Mouse (Mus musculus) left cerebral cortex, postnatal 4 days (tissue): ENCODE measurements at regions not wholly inside any gene's neighbourhood (a gene's known extent, or its start where the extent isn't known, plus 50 kb on each side); places are given as distances from the start of the nearest gene placed in this dataset.

Experiments used
- DNase-seq: peaks from one replicate; pipeline ENCODE4 v3.0.0-alpha.2; 2022
- intact Hi-C: fragments of 180-260 bp; cut with DNase I; formaldehyde crosslinking; loops from one replicate; pipeline ENCODE4 v1.15.1; 2025

DNA sequence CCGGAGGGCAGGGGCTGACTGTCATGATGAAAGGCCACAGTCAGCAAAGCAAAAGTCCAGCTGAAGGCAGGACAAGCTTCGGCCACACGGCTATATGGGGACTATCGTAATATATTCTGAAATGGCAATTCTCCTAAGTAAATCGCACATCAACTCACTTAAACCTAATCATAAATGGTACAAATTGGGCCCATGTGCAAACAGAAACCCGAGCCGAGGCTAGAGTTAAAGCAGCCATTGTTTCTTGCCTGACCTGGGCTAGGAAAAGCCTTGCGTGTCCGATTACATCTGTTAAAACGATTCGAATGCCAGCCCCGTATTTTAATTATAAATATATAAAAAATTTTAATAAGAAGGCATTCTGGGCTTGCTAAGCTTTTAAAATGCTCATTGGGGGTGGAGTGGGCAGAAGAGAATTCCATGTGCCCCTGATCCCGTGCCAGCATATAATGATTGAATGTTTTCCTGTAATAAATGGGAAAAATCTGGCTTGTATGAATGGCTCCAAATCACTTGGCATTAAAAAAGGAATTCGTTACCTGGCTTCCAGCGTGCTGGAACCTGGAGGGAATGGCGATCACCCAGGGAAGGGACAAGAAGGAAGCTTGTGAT is 552.7 kb upstream of the Mgmt start:
- DNase-seq = no peak
- intact Hi-C loops = no loop called here

DNA sequence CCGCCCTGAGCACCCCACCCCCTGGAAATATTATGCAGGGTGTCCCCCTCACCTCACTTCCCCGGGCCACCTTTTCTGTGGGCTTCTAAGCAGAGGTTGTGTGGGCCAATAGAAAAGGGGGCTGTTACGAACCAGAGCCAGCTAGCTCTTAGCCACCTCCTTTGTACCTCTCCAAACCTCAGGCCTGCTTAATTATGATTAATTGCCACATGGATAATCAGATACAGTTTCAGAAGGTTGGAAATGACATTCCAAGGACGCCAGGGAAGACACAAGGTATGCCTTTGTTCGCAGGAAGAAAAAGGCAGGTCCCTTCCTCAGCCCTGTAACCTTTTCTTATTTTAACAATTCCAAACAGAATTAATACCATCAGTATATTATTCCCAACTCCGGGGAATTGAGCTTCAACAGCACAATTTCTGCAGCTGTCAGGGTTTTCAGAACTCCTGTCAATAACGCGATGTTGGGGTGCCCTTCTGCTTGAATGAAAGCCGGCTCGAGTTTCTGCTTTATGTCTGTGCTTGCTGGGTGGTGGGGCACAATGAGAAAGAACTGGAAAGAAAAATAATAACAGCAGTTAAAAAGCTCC is 552.1 kb upstream of the Mgmt start:
- intact Hi-C loops = no loop called here

DNA sequence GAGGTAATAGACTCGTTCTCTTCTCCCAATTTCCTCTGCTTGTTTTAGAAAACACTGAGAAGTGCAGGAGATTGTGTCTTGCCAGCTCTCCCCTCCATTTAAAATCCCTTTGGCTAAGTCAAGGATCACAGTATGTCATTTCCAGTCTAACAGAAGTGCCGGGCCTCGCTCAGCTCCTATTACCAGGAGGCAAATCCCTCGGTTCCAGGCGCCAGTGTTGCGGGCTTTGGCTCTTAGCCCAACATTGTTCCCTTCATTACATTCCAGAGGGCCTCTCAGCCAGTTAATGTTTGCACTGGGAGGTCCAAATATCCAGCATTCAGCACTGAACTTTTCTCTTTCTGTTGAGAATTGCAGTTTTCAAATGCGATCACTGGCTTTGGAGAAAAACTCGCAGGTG is 551.6 kb upstream of the Mgmt start:
- DNase-seq = peak; percentile 55
- intact Hi-C loops = no loop called here

More for the DNA sequence above, 552.1 kb upstream of the Mgmt start:
- DNase-seq = no peak

DNA sequence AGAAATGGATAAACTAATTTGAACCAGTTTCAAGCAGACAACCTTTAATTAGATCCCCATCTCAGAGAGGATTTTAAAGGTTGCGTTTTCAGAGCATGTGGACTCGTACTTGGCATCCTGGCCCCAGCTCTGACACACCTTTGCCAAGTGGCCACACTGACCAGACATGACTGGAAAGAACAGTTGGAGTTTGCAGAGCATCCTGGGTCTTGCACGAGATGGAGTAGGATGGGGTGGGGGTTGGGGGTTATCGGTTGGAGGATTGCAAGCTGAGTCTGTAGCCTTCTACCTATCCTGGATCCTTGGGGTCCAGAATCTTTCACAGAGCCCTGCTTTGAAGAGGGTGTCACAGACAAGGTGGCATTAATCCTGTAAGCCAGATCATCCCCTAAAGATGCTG is 550.9 kb upstream of the Mgmt start:
- DNase-seq = no peak
- intact Hi-C loops = no loop called here

DNA sequence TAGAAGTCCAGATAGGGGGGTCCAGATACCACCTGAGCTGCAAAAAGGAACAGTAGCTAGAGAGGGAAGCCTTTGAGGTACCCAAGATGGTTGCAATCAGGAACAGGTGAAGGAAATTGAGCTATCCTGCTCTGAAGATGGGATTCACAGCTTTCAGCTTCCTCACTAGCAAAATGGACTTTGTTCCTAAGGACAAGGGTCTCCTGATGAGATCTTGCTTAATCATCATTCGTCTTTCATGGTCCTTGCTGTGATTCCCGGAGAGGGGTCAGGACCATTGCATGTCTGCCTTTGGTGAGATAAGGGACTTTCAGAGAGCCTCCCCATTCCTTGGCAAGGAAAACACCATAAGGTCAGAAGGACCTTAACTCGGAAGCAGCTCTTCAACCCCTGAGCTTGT is 549.4 kb upstream of the Mgmt start:
- no peak for DNase-seq

DNA sequence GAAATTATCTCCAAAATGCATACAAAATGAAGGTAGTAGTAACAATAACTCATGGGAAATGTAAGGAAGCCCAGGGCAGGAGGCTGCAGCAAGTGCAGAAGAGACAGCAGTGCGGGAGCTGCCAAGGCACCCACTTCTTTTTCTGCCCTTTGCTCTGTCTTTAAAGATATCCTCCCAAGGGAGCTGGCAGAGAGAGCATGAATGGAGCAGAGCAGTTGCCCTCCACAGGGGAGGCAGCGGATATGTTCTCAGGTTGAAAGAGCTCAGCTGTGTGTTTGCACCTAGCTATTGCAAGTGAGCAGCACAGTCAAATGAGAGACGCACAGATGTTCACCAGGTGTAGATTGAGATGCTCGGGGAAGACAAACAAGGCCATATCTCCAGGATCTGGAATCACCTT is 547.9 kb upstream of the Mgmt start:
- intact Hi-C loops = no loop called here
- DNase-seq = no peak

More for the DNA sequence above, 549.4 kb upstream of the Mgmt start:
- intact Hi-C loops = no loop called here

DNA sequence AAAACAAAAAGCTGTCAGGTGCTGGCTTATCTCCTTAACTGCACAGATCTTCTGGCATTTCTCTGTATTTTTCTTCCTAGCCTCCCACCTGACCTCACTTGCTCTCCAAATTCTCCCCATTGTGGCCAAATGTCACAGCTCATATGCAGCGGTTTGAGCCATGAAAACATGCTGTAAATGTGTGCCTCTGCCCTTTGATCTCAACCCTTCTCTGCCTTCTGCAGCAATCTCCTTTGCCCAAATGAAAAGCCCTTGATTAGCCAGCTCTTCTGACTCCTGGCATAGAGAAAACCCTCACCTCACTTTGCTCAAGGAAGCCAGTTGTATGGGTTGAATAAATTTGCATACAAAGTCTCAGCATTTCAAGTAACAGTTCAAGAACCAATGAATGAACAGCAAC is 546.1 kb upstream of the Mgmt start:
- no peak for DNase-seq
- intact Hi-C loops = no loop called here

DNA sequence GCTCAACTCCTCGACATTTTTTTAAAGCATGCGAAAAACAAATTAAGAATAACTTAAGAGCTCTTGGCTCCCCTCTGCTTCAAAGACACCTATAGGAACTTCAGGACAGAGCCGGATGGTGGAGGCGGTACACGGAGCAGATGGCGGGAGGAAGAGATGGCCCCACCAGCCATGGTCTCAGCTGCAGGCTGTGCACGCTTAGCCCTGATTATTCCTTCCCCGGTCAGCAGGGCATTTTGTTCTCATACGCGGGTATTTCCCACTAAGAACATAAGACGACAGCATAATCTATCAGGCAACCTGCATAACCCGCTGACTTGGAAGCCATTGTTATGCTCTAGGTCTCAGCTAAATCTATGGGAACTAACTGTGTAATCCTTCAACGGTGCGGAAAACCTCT is 544.8 kb upstream of the Mgmt start:
- intact Hi-C loops = no loop called here
- no peak for DNase-seq

DNA sequence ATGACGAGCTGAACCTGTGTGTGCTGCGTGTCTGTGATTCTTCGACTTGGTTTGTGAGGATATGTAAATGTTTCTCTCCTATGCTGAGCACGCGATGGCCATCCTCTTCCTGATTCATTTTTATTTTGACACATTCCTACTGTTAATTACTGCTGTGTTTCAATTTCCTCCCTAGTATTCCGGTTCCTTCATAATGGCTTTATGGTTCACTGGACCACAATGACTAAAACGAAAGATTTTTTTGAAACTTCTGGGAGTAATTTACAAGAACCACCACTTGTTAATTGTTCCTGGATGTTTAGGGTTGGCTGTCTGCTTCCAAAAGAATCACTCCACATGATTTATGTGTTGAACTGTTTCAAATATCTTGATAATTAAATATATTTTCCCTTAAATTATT is 537.4 kb upstream of the Mgmt start:
- DNase-seq = no peak
- intact Hi-C loops = no loop called here

DNA sequence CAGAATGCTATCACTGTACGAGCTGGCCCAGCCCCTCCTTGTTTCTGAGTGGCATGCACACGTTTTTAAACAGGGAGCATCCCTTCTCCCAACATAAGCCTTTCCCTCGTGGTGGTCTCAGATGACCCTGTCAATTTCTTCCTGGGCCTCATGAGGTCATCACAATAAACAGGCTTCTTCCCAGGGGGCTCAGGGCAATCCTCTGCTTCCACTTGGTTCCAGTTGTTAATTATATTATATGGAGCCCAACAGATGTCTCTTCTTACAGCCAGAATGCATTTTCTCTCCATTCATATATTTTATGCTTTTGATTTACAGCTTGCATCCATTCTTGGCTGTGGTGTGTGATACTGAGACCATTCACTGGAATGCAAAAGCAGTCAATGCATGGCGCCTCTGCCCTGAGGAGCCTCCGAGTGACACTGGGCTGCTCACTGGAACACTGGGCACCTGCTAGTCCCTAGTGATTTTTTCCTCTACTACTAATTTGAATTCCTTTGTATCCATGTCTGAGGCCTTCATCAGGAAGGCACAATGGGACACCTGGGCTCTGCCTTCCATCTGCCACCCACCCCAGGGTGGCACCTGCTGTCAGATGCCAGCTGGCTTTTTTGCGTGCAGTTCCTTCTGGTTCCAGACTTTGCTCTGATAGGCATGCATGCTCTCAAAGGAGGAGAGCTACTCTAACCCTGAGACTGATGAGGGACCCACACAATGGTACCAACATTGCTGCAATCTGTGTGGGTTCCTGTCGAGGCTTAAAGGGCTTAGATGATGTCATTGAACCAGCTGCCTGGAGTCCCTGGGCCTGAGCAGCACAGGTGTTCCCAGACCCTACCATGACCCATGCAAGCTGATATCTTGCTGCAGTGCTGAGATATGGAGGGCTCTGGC is 528.8 kb upstream of the Mgmt start:
- intact Hi-C loops = no loop called here
- DNase-seq = peak; percentile 9

DNA sequence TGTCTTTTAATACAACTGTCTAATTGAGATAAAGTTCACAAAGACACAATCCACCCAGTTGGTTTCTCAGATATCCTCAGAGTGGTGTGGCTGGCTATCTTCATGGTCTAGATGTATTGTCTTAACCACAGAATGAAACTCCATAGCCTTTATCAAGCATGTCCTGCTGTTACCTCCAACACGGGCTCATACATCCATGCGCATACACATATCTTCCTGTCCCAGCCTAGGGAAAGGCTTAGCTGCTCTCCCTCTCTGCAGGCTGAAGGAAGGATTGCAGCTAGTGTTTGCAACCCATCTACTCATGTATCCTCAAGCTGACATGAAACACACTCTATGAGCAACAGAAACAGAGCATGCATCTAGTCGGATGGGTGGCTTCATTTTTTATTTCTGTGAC is 517.2 kb upstream of the Mgmt start:
- intact Hi-C loops = no loop called here
- DNase-seq = no peak

DNA sequence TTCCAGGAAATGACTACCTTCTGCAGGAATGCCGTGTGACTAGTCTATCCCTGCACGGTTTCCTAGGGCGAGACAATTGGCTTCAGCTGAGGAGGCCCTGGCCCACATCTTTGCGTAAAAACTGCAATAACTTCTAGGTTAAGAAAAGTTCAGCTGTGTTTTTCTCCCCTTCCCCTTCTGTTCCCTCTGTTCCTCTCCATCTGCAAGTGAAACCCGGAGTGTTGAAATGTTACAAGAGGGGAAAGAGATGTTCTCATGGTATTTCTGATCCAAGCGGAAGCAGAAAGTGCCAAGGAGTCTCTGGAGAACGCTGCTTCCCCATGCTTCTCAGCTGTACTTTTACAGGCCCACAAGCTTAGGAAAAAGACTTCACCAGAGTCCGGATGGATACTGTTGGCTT is 516.7 kb upstream of the Mgmt start:
- intact Hi-C loops = no loop called here
- no peak for DNase-seq

DNA sequence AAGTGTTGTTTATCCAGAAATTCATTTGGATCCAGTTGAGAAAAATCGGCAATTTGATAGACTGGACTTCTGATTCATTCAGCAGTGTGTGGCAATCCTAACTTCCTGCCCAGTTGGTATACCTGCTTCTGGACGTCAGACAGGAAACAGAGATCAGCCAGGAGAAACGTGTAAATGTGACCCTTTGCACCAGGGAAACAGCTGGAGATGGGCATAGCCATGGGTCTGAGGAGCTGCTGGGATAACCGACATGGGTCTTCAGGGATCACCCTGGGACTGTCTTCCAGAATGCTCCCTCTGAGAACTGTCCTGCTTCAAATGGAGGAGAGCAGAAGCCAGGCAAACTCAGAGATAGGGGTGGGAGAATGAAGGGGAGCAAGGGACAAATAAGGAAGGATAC is 516.1 kb upstream of the Mgmt start:
- intact Hi-C loops = no loop called here
- no peak for DNase-seq

DNA sequence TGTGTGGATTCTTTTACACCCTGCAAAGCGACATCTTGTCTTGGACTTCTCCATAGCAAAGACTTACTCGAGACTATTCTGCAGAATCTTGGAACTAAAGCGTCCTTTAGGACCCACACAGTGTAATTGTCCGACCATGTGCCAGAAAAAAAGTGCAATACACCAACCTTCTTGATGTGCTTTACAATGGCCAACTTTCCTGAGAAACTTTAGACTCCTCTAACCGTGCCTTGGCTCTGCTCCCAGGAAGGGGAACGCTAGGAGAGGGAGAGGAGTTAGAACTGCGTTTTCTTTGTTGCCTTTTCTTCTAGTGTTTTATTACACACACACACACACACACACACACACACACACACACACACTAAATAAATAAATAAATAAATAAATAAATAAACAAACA is 515.1 kb upstream of the Mgmt start:
- DNase-seq = no peak
- intact Hi-C loops = no loop called here

DNA sequence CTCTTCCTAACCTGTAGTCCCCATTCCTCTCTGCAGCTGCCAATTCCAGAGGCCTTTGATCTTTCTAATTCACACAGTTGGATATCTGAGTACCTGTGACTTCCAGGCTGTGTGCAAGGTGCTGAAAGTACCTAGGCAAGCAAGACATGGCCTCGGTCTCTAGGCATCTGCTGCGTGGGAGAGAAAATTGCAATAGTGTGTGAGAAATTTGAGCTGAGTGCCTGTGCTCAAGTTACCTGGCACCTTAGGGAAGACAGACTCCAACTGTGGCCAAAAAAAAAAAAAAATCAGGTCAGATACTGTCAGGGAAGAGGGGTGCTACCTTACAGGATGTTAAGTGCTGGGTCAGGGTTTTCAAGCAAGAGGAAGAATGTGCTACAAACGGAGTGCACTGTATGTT is 514.7 kb upstream of the Mgmt start:
- intact Hi-C loops = no loop called here
- DNase-seq = no peak

DNA sequence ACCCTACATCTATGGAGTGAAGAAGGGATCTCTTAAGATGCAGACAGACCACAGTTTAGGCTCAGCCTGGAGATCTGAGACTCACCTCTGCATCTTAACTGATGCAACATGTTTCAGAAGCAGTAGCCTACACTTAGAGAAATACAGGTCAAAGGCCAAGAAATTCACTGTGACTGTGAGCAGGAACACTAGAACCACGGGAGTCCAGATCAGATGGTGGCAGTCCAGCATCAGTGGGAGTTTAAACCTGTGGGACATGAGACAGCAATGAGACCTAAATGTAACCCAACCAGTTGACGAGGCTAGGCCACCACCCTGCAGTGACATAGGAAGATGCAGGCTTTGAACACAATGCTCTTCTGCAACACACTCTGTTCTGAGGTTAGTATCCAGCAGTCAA is 511.1 kb upstream of the Mgmt start:
- intact Hi-C loops = no loop called here
- DNase-seq = no peak

DNA sequence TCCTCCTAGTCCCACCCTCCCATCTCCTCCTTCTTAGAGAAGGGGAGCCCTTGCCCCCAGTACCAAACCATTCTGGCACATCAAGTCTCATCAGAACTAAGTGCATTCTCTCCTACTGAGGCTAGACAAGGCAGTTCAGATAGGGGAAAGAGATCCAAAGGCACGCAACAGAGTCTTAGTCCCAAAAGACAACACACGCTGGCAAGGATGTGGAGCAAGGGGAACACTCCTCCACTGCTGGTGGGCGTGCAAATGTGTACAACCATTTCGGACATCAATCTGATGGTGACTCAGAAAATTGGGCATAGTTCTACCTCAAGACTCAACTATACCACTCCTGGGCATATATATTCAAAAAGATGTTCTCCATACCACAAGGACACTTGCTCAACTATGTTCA is 506.7 kb upstream of the Mgmt start:
- no peak for DNase-seq
- intact Hi-C loops = no loop called here

DNA sequence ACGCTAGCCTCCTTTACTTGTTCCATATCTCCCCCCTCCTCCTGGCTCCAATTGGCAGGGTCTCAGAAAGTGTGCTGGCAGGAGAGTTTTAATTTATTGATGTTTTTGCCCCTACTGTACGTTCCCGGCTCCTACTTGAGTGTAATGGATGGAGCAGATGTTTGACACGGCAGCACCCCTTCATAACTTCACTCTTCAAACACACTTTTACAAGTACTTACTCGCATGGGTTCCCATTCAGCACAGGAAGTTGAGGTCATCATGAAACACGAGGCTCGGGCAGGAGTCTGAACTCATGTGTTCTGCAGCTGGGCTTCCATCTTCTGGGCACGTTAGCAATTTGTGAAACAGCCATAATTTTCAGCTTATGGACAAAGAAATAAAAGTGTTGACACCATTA is 504.3 kb upstream of the Mgmt start:
- intact Hi-C loops = no loop called here
- no peak for DNase-seq

DNA sequence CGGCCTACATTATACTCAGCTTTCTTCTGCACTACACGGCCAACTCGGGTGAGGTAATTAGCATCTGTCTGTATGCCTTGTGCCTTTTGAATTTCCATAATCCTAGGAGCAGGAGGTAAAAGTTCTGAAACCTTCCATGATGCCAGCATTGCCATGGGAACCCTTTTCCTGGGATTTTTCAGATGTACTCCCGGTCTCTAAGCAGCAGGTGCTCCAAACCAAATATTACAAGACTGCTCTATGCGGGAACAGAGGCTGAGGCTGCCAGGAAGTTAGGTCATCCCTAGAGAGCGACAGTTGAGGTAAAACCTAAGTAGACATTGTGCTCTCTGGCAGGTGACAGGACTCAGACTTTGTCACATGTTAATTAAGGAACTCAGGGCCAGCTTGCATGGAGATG is 501.0 kb upstream of the Mgmt start:
- intact Hi-C loops = no loop called here

DNA sequence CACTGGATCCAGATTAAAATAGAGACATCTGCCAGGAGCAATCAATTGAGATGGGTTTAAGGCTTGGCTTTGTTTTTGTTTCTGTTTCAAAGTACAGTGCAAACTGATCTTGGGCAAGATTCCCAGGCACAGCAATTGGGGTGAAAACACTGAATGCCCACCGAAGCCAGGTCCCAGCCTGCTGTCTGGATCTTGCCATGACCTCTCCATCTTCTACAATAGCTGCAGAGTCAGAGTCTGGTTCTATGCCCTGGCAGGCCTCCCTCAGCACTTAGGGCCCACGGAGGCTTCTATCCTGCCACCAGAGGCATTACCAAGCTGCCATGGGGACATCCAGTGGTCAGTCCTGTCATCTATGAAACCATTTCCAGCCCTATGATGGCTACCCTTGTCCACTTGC is 498.6 kb upstream of the Mgmt start:
- intact Hi-C loops = no loop called here
- DNase-seq = peak; percentile 58

More for the DNA sequence above, 501.0 kb upstream of the Mgmt start:
- no peak for DNase-seq

DNA sequence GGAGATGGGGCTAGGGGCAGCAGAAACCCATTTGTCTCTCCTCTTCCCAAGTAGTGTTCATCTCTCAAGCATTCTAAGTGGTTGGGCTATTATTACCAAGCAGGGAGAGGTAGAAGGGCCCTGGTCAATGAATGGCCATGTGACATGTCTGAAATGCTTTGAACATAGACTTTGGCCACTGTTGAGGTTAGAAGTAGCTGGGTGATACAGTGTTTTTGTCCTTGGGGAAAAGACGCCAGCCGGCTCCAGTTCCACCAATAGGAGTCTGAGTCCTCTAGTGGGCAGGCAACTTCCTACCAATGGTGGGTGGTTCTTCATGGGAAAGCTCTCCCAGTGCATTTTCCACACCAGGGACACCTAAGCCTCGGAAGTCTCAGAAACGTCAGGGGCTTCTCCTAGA is 497.3 kb upstream of the Mgmt start:
- intact Hi-C loops = no loop called here
- no peak for DNase-seq
